In the genomic region with DNA sequence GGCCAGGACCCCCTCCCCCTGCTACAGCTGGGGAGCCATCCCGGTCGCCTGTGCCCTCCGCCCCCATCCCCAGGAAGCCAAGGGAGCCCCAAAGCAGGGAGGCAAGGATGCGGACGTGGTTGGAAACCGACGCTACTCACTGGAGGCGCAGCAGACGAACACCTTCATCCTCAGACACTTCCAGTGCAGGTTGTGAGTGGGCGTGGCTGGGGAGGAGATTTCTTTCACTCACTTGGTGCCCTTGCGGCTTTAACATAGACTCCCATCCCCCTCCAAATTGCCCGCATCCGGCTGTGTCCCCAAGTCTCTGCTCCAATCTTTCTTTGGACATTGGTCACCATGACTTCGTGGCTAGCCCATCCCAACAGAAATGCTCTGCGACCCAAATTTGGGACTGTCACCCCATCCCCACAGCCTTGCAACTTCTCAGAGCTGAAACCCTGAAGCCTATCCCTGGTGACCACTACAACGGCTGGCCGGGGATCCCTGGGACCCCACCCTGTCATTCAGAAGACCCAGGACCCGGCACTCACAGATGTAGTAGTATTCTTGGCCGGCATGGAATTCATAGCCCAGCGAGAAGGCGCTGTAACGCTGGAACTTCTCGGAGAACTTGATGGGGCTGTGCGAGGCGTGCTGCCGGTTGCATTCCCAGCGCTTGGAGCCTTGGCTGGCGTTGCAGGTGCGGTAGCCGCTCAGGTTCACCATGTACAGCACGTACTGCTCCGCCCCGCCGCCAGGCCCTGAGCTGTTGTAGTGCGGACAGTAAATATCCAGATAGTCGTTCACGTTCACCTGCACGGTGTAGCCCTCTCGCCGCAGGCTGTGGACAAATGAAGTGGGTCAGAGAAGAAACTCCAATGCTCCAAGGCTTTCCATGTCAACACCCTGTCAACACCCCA, we compare ENCODE assay signal across 9 mouse cellular contexts. TPM values are rescaled to one million over a fixed set of nuclear protein-coding genes. Genes with fewer than 3 reads are reported as not detected.
DNase-seq lines count a peak whose midpoint lies in the region; ATAC-seq and TF ChIP-seq lines count a peak whose summit lies in the region.
"Had no signal": no experiment of that assay in that cellular context is flagged by ENCODE, and none has a peak within 500 bp of the region (broad histone marks: within the 10 kb centered on the region; RNA-seq: fewer than 3 reads in every experiment).

No protein-coding gene starts in this region.

- H3K27me3 ChIP-seq in kidney, embryonic 15.5 days, result peaks cover 34% of the 10 kb centered on the region
- H3K27me3 ChIP-seq in kidney, adult 2 months (replicated peaks; ENCODE audit: control insufficient read depth, insufficient read depth, low read length), result peaks cover 7% of the 10 kb centered on the region
- peaks cover 42% of the 10 kb centered on the region for H3K27me3 ChIP-seq in hindbrain, embryonic 11.5 days (ENCODE audit: control insufficient read depth, insufficient read depth, low read length)
- peaks cover 51% of the 10 kb centered on the region for H3K27me3 ChIP-seq in liver, embryonic 16.5 days (ENCODE audit: control insufficient read depth, insufficient read depth, low read depth, low read length)

- H3K4me3 ChIP-seq in kidney, embryonic 15.5 days (replicated peaks), result peak overlapping the region; percentile 42
- H3K4me3 ChIP-seq in kidney, adult 2 months (ENCODE audit: insufficient read depth, low read depth, low read length), result no peak overlapping the region
- peak overlapping the region; percentile 27; the same call in 1 of the 2 replicates for H3K4me3 ChIP-seq in hindbrain, embryonic 11.5 days (ENCODE audit: low read depth, low read length)
- H3K4me3 ChIP-seq in liver, embryonic 16.5 days (ENCODE audit: low read depth, low read length), result peak overlapping the region; percentile 29

- H3K27ac ChIP-seq in kidney, embryonic 15.5 days, result peak overlapping the region; percentile 18; the same call in 1 of the 2 replicates
- no peak overlapping the region for H3K27ac ChIP-seq in kidney, adult 2 months (ENCODE audit: insufficient read depth, low read depth, low read length)
- no peak overlapping the region for H3K27ac ChIP-seq in hindbrain, embryonic 11.5 days (ENCODE audit: low read depth, low read length)
- no peak overlapping the region for H3K27ac ChIP-seq in liver, embryonic 16.5 days (ENCODE audit: low read length)
- H3K27ac ChIP-seq: liver, embryonic 14.5 days had no signal

- 12% methylated on average over 40 of the region's 40 CpGs for whole genome bisulfite sequencing in kidney, embryonic 15.5 days
- 13% methylated on average over 40 of the region's 40 CpGs for WGBS in kidney, adult 2 months
- 11% methylated on average over 40 of the region's 40 CpGs for WGBS in hindbrain, embryonic 11.5 days
- 10% methylated on average over 40 of the region's 40 CpGs for WGBS in liver, embryonic 16.5 days (ENCODE audit: insufficient replicate concordance)

- peaks cover 64% of the 10 kb centered on the region for H3K4me1 ChIP-seq in kidney, embryonic 15.5 days
- H3K4me1 ChIP-seq in kidney, adult 2 months (ENCODE audit: control insufficient read depth, insufficient read depth, low read length), result peaks cover 6% of the 10 kb centered on the region
- peaks cover 27% of the 10 kb centered on the region for H3K4me1 ChIP-seq in hindbrain, embryonic 11.5 days (replicated peaks; ENCODE audit: control insufficient read depth, insufficient read depth, low read length)
- peaks cover 20% of the 10 kb centered on the region for H3K4me1 ChIP-seq in liver, embryonic 16.5 days (ENCODE audit: control insufficient read depth, low read depth, low read length)

- peak overlapping the region; percentile 78 for H3K4me2 ChIP-seq in kidney, embryonic 15.5 days
- peak overlapping the region; percentile 56 for H3K4me2 ChIP-seq in hindbrain, embryonic 11.5 days (replicated peaks; ENCODE audit: low read depth, low read length)
- peak overlapping the region; percentile 35 for H3K4me2 ChIP-seq in liver, embryonic 16.5 days (ENCODE audit: low read depth, low read length)

- peak; percentile 5; the same call in 1 of the 2 replicates for ATAC-seq in kidney, embryonic 15.5 days (replicated peaks; ENCODE audit: low FRiP score)
- peak; percentile 1; the same call in 1 of the 2 replicates for ATAC-seq in hindbrain, embryonic 11.5 days (ENCODE audit: low FRiP score)
- peak; percentile 69 for ATAC-seq in liver, embryonic 16.5 days (ENCODE audit: low read depth)

- H3K36me3 ChIP-seq in kidney, embryonic 15.5 days, result no peaks in the 10 kb centered on the region
- no peaks in the 10 kb centered on the region for H3K36me3 ChIP-seq in kidney, adult 2 months (ENCODE audit: control insufficient read depth, insufficient read depth, low read length)
- no peaks in the 10 kb centered on the region for H3K36me3 ChIP-seq in hindbrain, embryonic 11.5 days (ENCODE audit: control insufficient read depth, insufficient read depth, low read length)
- no peaks in the 10 kb centered on the region for H3K36me3 ChIP-seq in liver, embryonic 16.5 days (ENCODE audit: control insufficient read depth, insufficient read depth)

- DNase-seq in kidney, adult 2 months, result no peak
- DNase-seq in brain, adult 2 months (ENCODE audit: low read depth, low spot score), result peak; percentile 33
- peak; percentile 30 for DNase-seq in hindbrain, embryonic 11.5 days (ENCODE audit: low spot score)
- DNase-seq in thymus, postnatal 4 days, result peak; percentile 46
- no peak for DNase-seq in left cerebral cortex, postnatal 4 days
- no peak for DNase-seq in adrenal gland, adult 8-10 months

- H3K9me3 ChIP-seq in kidney, embryonic 15.5 days (replicated peaks), result no peaks in the 10 kb centered on the region
- H3K9me3 ChIP-seq in hindbrain, embryonic 11.5 days (ENCODE audit: control insufficient read depth, low read length), result no peaks in the 10 kb centered on the region
- no peaks in the 10 kb centered on the region for H3K9me3 ChIP-seq in liver, embryonic 16.5 days (replicated peaks; ENCODE audit: control insufficient read depth, low read length)

- no peak for TF ChIP-seq POLR2A in kidney, adult 2 months (IDR thresholded peaks at IDR 0.05; ENCODE audit: low read depth, low read length)

- TF ChIP-seq CTCF in kidney, adult 2 months (conservative IDR thresholded peaks at IDR 0.05; ENCODE audit: insufficient read depth, insufficient read length, low read depth, low read length), result no peak

- intact Hi-C loops in left cerebral cortex, postnatal 4 days (cut with DNase I), result no loop called here

- H3K9ac ChIP-seq in kidney, embryonic 15.5 days, result 0 out of 2 replicates have a peak overlapping the region, but pooled peaks have one; percentile 18
- no peak overlapping the region; the same call in 1 of the 2 replicates for H3K9ac ChIP-seq in hindbrain, embryonic 11.5 days (ENCODE audit: low read depth, low read length)
- H3K9ac ChIP-seq in liver, embryonic 16.5 days (ENCODE audit: low read depth, low read length), result no peak overlapping the region
- H3K9ac ChIP-seq: liver, embryonic 14.5 days had no signal

RNA-seq across cellular contexts. Expression of a gene that starts 6.6 kb away (rescaled TPM):
- 9.3 and 11.9 TPM in 2 replicates for polyA plus RNA-seq in kidney, embryonic 15.5 days (2015; fragmentation: Nextera tagmentation; extraction: Ambion mirVana)
- 2.4 and 4.2 TPM in 2 replicates for polyA plus RNA-seq in kidney, adult 2 months (2012; rRNA removed)
- 13.8 TPM in 2 replicates for polyA plus RNA-seq in hindbrain, embryonic 11.5 days (2014; fragmentation: Nextera tagmentation; extraction: Ambion mirVana)
- polyA plus RNA-seq in liver, embryonic 16.5 days (2015; fragmentation: Nextera tagmentation; extraction: Ambion mirVana), result 0.63 and 0.94 TPM in 2 replicates
- 10 to 100 TPM; 64.7 to 66.2 TPM for total RNA-seq in left cerebral cortex, postnatal 4 days (2021)
- total RNA-seq in adrenal gland, adult 8-10 months (2022), result 1 to 10 TPM in 1 of 4 experiments, under 1 TPM in 3; 0.15 to 1.5 (median 0.62) TPM

RNA-seq across cellular contexts. Expression of a gene that starts 21.6 kb away (rescaled TPM):
- polyA plus RNA-seq in kidney, embryonic 15.5 days (2015; fragmentation: Nextera tagmentation; extraction: Ambion mirVana), result 29.8 and 31.5 TPM in 2 replicates
- polyA plus RNA-seq in kidney, adult 2 months (2012; rRNA removed), result 8.2 and 10.4 TPM in 2 replicates
- 18.9 and 20.6 TPM in 2 replicates for polyA plus RNA-seq in hindbrain, embryonic 11.5 days (2014; fragmentation: Nextera tagmentation; extraction: Ambion mirVana)
- 0.51 and 0.60 TPM in 2 replicates for polyA plus RNA-seq in liver, embryonic 16.5 days (2015; fragmentation: Nextera tagmentation; extraction: Ambion mirVana)
- 1 to 10 TPM; 5.7 to 7.4 TPM for total RNA-seq in left cerebral cortex, postnatal 4 days (2021)
- total RNA-seq in adrenal gland, adult 8-10 months (2022), result 1 to 10 TPM; 1.1 to 3.5 (median 1.9) TPM

RNA-seq across cellular contexts. Expression of a gene that starts 33.6 kb away (rescaled TPM):
- 73.4 and 84.3 TPM in 2 replicates for polyA plus RNA-seq in kidney, embryonic 15.5 days (2015; fragmentation: Nextera tagmentation; extraction: Ambion mirVana)
- 95.1 and 111 TPM in 2 replicates for polyA plus RNA-seq in kidney, adult 2 months (2012; rRNA removed)
- 17.8 TPM in 2 replicates for polyA plus RNA-seq in hindbrain, embryonic 11.5 days (2014; fragmentation: Nextera tagmentation; extraction: Ambion mirVana)
- 9.0 and 11.2 TPM in 2 replicates for polyA plus RNA-seq in liver, embryonic 16.5 days (2015; fragmentation: Nextera tagmentation; extraction: Ambion mirVana)
- total RNA-seq in left cerebral cortex, postnatal 4 days (2021), result 10 to 100 TPM; 84.1 to 91.0 TPM
- total RNA-seq in adrenal gland, adult 8-10 months (2022), result 10 to 100 TPM; 58.4 to 85.4 (median 71.3) TPM

RNA-seq across cellular contexts. Expression of a gene that starts 35.2 kb away (rescaled TPM):
- 66.0 and 66.6 TPM in 2 replicates for polyA plus RNA-seq in kidney, embryonic 15.5 days (2015; fragmentation: Nextera tagmentation; extraction: Ambion mirVana)
- polyA plus RNA-seq in kidney, adult 2 months (2012; rRNA removed), result 54.1 and 59.2 TPM in 2 replicates
- polyA plus RNA-seq in hindbrain, embryonic 11.5 days (2014; fragmentation: Nextera tagmentation; extraction: Ambion mirVana), result 14.0 and 16.4 TPM in 2 replicates
- polyA plus RNA-seq in liver, embryonic 16.5 days (2015; fragmentation: Nextera tagmentation; extraction: Ambion mirVana), result 8.1 and 12.7 TPM in 2 replicates
- 1 to 10 TPM; 5.0 to 6.4 TPM for total RNA-seq in left cerebral cortex, postnatal 4 days (2021)
- total RNA-seq in adrenal gland, adult 8-10 months (2022), result 10 to 100 TPM; 15.9 to 28.0 (median 21.0) TPM

RNA-seq across cellular contexts. Expression of a gene that starts 45.6 kb away (rescaled TPM):
- 0.34 and 0.35 TPM in 2 replicates for polyA plus RNA-seq in kidney, embryonic 15.5 days (2015; fragmentation: Nextera tagmentation; extraction: Ambion mirVana)
- polyA plus RNA-seq in kidney, adult 2 months (2012; rRNA removed), result 0.38 and 0.41 TPM in 2 replicates
- 0.14 and 0.27 TPM in 2 replicates for polyA plus RNA-seq in hindbrain, embryonic 11.5 days (2014; fragmentation: Nextera tagmentation; extraction: Ambion mirVana)
- polyA plus RNA-seq in liver, embryonic 16.5 days (2015; fragmentation: Nextera tagmentation; extraction: Ambion mirVana), result 0.05 TPM in 1 of 2 replicates, not detected in the other
- under 1 TPM; 0.74 to 0.92 TPM for total RNA-seq in left cerebral cortex, postnatal 4 days (2021)
- under 1 TPM; 0.43 to 0.78 (median 0.46) TPM for total RNA-seq in adrenal gland, adult 8-10 months (2022)

Comparison
In these comparisons a context has a peak if more than half of its experiments do, and no peak if none do; other contexts are left out.
1. ATAC-seq: peak in every context shown above with its lines; median percentile 69 in liver, embryonic 16.5 days; 5 in kidney, embryonic 15.5 days; 1 in hindbrain, embryonic 11.5 days.
2. DNase-seq: peak in brain, adult 2 months (single experiment), hindbrain, embryonic 11.5 days (single experiment) and thymus, postnatal 4 days (single experiment); none in kidney, adult 2 months (single experiment), left cerebral cortex, postnatal 4 days (single experiment) and adrenal gland, adult 8-10 months (single experiment).
3. Peak in every context shown above with its lines, with median percentiles within 50 percentile points of each other: H3K4me2 ChIP-seq.